Mouse (Mus musculus): ENCODE measurements around the gene Clic5.

The Clic5 gene

GRCm38 (mm10) chr17:44199158-44199557 lies 10.8 kb downstream of the Clic5 start:
- no peak for DNase-seq

GRCm38 (mm10) chr17:44202952-44203351 lies 14.6 kb downstream of the Clic5 start:
- DNase-seq = no peak

GRCm38 (mm10) chr17:44204787-44205186 lies 16.4 kb downstream of the Clic5 start:
- DNase-seq = no peak

- DNase-seq = no peak
These were observed 17.2 kb downstream of the Clic5 start for GRCm38 (mm10) chr17:44205562-44205961.

- DNase-seq = no peak
These were observed 20.5 kb downstream of the Clic5 start for GRCm38 (mm10) chr17:44208900-44209299.

GRCm38 (mm10) chr17:44212960-44213619 lies 24.7 kb downstream of the Clic5 start:
- DNase-seq = no peak

- DNase-seq = no peak
These were observed 26.9 kb downstream of the Clic5 start for GRCm38 (mm10) chr17:44215196-44215799.

GRCm38 (mm10) chr17:44217185-44217584 lies 28.8 kb downstream of the Clic5 start:
- no peak for DNase-seq

- DNase-seq = no peak
These were observed 31.6 kb downstream of the Clic5 start for GRCm38 (mm10) chr17:44219943-44220342.

- DNase-seq = no peak
These were observed 40.0 kb downstream of the Clic5 start for GRCm38 (mm10) chr17:44228428-44228827.

GRCm38 (mm10) chr17:44230083-44230482 lies 41.7 kb downstream of the Clic5 start:
- DNase-seq = no peak

- no peak for DNase-seq
These were observed 50.8 kb downstream of the Clic5 start for GRCm38 (mm10) chr17:44239030-44239721.

GRCm38 (mm10) chr17:44240742-44241141 lies 52.4 kb downstream of the Clic5 start:
- peak; percentile 5 to 13 for DNase-seq

- DNase-seq = no peak
These were observed 55.7 kb downstream of the Clic5 start for GRCm38 (mm10) chr17:44244096-44244495.

- no peak for DNase-seq
These were observed 56.2 kb downstream of the Clic5 start for GRCm38 (mm10) chr17:44244625-44245024.

GRCm38 (mm10) chr17:44246153-44246700 lies 57.8 kb downstream of the Clic5 start:
- no peak for DNase-seq

- no peak for DNase-seq
These were observed 61.2 kb downstream of the Clic5 start for GRCm38 (mm10) chr17:44249544-44249943.

GRCm38 (mm10) chr17:44252653-44253052 lies 64.3 kb downstream of the Clic5 start:
- DNase-seq = no peak

GRCm38 (mm10) chr17:44254698-44255097 lies 66.3 kb downstream of the Clic5 start:
- DNase-seq = no peak

- peak; percentile 59 to 60 for DNase-seq
These were observed 68.2 kb downstream of the Clic5 start for GRCm38 (mm10) chr17:44256583-44256982.

GRCm38 (mm10) chr17:44259245-44259644 lies 70.9 kb downstream of the Clic5 start:
- DNase-seq = no peak

GRCm38 (mm10) chr17:44261594-44262202 lies 73.3 kb downstream of the Clic5 start:
- DNase-seq = peak; percentile 69 to 70

GRCm38 (mm10) chr17:44270043-44270442 lies 81.7 kb downstream of the Clic5 start:
- no peak for DNase-seq

Data from B cell, adult 2 months (primary cell).